Mouse (Mus musculus) CH12.LX (cell line): ENCODE data around the gene Aptx.

Experiments used
- CHD2 ChIP-seq: IDR thresholded peaks from 2 replicates; pipeline ENCODE4 v1.6.1; 2011; ENCODE audit warnings: low read length, improper control_type of control experiment
- CTCF ChIP-seq, 2 experiments: IDR thresholded peaks in 1 of 2; conservative IDR thresholded peaks in 1 of 2; 2 replicates each; pipeline ENCODE4 v1.5.1; 2011 to 2012; ENCODE audit warnings: low read depth in 2 of 2, low read length in 2 of 2, improper control_type of control experiment in 1 of 2, inconsistent platforms in 1 of 2, mild to moderate bottlenecking in 1 of 2, moderate library complexity in 1 of 2
- E2F4 ChIP-seq: IDR thresholded peaks from 2 replicates; pipeline ENCODE4 v1.6.1; 2011; ENCODE audit warnings: low read depth, low read length, improper control_type of control experiment; ENCODE audit not compliant: insufficient replicate concordance
- GABPA ChIP-seq: IDR thresholded peaks from 2 replicates; pipeline ENCODE4 v1.6.1; 2012; ENCODE audit warnings: low read depth, low read length, improper control_type of control experiment, inconsistent platforms; ENCODE audit not compliant: insufficient replicate concordance
- HCFC1 ChIP-seq: IDR thresholded peaks from 2 replicates; pipeline ENCODE4 v1.6.1; 2012; ENCODE audit warnings: low read depth, mild to moderate bottlenecking, inconsistent platforms, low read length, improper control_type of control experiment
- NRF1 ChIP-seq: IDR thresholded peaks from 2 replicates; pipeline ENCODE4 v1.6.1; 2014; ENCODE audit warnings: low read depth, mild to moderate bottlenecking, inconsistent platforms, low read length, improper control_type of control experiment, moderate library complexity
- POLR2A ChIP-seq: IDR thresholded peaks from 2 replicates; pipeline ENCODE4 v1.6.1; 2011; ENCODE audit warnings: low read depth, mild to moderate bottlenecking, improper control_type of control experiment, low read length
- TBP ChIP-seq: conservative IDR thresholded peaks from 2 replicates; pipeline ENCODE4 v1.6.1; 2011; ENCODE audit warnings: low read depth, low read length, improper control_type of control experiment
- UBTF ChIP-seq: IDR thresholded peaks from 2 replicates; pipeline ENCODE4 v1.6.1; 2012; ENCODE audit warnings: low read depth, mild to moderate bottlenecking, inconsistent platforms, low read length, improper control_type of control experiment, moderate library complexity
- USF1 ChIP-seq: IDR thresholded peaks from 2 replicates; pipeline ENCODE4 v1.6.1; 2014; ENCODE audit warnings: low read depth, mild to moderate bottlenecking, inconsistent platforms, low read length, improper control_type of control experiment
- ZNF384 ChIP-seq: IDR thresholded peaks from 2 replicates; pipeline ENCODE4 v1.6.1; 2012; ENCODE audit warnings: low read depth, low read length, improper control_type of control experiment, inconsistent platforms

GRCm38 (mm10) chr4:40640991-40641390 lies 62.0 kb downstream of the Aptx start:
- TF ChIP-seq CTCF (conservative IDR thresholded peaks at IDR 0.05 in 1 of 2, IDR thresholded peaks at IDR 0.05 in 1 of 2; ENCODE audit: low read depth in 2 of 2, low read length in 2 of 2), result peak in 1 of 2 experiments; percentile 36; a peak in 2 of 4 replicates
- no peak for TF ChIP-seq POLR2A
- no peak for TF ChIP-seq HCFC1
- TF ChIP-seq USF1, result no peak
- TF ChIP-seq UBTF, result no peak
- TF ChIP-seq TBP, result no peak
- TF ChIP-seq ZNF384, result no peak
- TF ChIP-seq NRF1, result no peak
- no peak for TF ChIP-seq CHD2
- TF ChIP-seq E2F4, result no peak
- TF ChIP-seq GABPA, result no peak
